Mouse (Mus musculus): ENCODE measurements at regions not wholly inside any gene's neighbourhood (a gene's known extent, or its start where the extent isn't known, plus 50 kb on each side); places are given as distances from the start of the nearest gene placed in this dataset.

DNA sequence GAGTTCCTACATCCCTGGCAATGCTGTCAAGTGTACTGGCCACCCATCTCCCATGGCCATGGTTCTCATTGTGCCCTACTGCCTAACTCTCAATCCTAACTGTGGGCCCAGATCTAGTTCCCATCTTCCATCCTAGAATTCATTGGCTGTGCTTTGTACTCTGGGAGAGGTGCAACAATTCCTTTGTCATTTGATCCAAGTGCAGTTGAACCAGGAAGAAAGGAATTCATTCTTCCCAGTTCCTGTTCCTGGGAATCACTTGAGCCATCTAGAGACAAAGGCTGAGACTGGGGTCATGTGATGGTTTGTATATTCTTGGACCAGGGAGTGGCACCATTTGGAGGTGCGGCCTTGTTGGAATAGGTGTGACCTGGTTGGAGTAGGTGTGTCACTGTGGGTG is 152.0 kb upstream of the Wscd1 start:
- TF ChIP-seq TAL1 (conservative IDR thresholded peaks at IDR 0.05; ENCODE audit: low read depth, low read length), result no peak
- TF ChIP-seq CTCF (IDR thresholded peaks at IDR 0.05; ENCODE audit: low read depth, low read length), result no peak
- TF ChIP-seq GATA1 (IDR thresholded peaks at IDR 0.05; ENCODE audit: borderline replicate concordance, low read length), result no peak
